Mouse (Mus musculus): ENCODE measurements around the gene Ank3. TPM values are rescaled to one million over a fixed set of nuclear protein-coding genes. Genes with fewer than 3 reads are reported as not detected.

Gene Ank3
- polyA plus RNA-seq, 1 experiment from 2014 or later = 19.0 TPM

GRCm38 (mm10) chr10:69532169-69532730, 133.7 kb downstream of the Ank3 start:
- ATAC-seq (ENCODE audit: low read depth) = no peak
- H3K4me2 ChIP-seq (ENCODE audit: low read depth, low read length) = no peak overlapping the region
- WGBS = 75% methylated on average over 10 of the region's 10 CpGs

DNA sequence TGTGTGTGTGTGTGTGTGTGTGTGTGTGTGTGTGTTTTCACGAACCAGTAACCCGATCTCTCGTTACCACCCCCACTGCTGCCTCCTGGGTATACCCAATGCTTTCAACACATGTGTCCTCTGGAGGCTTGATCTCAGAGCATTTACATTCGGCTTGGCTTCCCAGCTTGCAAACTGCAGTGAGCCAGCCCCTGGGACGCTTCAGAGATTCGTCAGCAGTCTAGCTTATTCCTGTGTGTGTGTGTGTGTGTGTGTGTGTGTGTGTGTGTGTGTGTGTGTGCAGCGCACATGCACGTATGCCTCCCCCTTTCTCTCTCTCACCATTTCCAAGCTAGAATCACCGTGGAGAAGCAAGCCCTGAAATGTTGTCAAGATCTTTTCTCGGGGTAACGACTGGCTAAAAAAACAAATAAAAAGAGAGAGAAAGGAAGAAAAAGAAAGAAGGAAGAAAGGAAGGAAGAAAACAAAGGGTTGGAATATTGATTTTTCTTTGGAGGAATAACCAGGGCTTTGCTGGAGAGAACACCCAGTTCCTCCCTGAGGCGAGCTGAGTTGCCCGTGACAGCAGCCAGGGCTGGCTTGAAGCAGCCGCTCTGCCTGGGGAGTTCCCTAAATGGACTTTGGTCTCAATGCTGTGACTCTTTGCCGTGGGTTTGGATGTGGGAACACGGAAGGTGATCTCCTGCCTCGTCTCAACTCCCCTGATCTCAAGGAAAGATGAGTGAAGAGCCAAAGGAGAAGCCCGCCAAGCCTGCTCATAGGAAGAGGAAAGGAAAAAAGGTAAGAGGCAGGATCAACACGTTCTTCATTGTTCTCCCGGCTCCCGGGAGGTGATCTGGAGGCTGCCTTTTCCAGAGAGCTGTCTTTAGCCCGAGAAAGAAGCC, 135.2 kb downstream of the Ank3 start:
- Histone ChIP-seq H3K4me2 (ENCODE audit: low read depth, low read length) (peak overlapping the region; percentile 55), H3K9me3 (ENCODE audit: control insufficient read depth, low read length) (0 out of 2 replicates have a peak, but pooled peaks cover 2% of the 10 kb centered on the region), H3K36me3 (ENCODE audit: control insufficient read depth, insufficient read depth, low read length) (no peaks in the 10 kb centered on the region), H3K27me3 (ENCODE audit: control insufficient read depth, insufficient read depth, low read depth, low read length) (no peaks in the 10 kb centered on the region), H3K4me3 (ENCODE audit: low read length) (peak overlapping the region; percentile 45), H3K27ac (ENCODE audit: low read length) (no peak overlapping the region), H3K9ac (ENCODE audit: low read length) (peak overlapping the region; percentile 59), H3K4me1 (replicated peaks; ENCODE audit: control insufficient read depth, insufficient read depth, low read length) (peaks cover 3% of the 10 kb centered on the region; the same call in 1 of the 2 replicates)
- 5% methylated on average over 22 of the region's 22 CpGs for WGBS
- ATAC-seq (ENCODE audit: low read depth) = peak; percentile 71

More at GRCm38 (mm10) chr10:69532169-69532730, 133.7 kb downstream of the Ank3 start:
- no peak overlapping the region for H3K27ac ChIP-seq (ENCODE audit: low read length)
- H3K27me3 ChIP-seq (ENCODE audit: control insufficient read depth, insufficient read depth, low read depth, low read length) = no peaks in the 10 kb centered on the region
- no peak overlapping the region for H3K9ac ChIP-seq (ENCODE audit: low read length)
- H3K36me3 ChIP-seq (ENCODE audit: control insufficient read depth, insufficient read depth, low read length) = no peaks in the 10 kb centered on the region
- H3K9me3 ChIP-seq (ENCODE audit: control insufficient read depth, low read length) = 0 out of 2 replicates have a peak, but pooled peaks cover 2% of the 10 kb centered on the region
- H3K4me3 ChIP-seq (ENCODE audit: low read length) = no peak overlapping the region
- peaks cover 3% of the 10 kb centered on the region; the same call in 1 of the 2 replicates for H3K4me1 ChIP-seq (replicated peaks; ENCODE audit: control insufficient read depth, insufficient read depth, low read length)

DNA sequence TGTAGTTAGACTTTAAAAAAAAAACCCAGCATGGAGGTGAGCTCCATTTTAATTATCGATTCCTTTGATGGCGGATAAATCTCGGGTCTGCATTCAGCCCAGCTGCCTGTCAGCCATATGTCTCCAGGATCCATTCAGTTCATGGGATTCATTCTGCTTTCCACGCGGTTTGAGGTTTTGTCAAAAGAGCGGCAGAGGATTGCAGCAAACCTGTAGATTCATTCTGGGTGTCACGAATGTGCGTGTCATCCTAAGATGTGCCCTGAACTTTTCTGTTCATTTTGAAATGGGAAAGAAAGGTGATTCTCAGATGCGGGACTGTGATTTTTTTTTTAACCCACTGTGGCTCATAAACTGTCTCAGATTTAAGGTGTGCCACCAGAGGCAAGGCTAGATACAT, 136.1 kb downstream of the Ank3 start:
- peaks cover 3% of the 10 kb centered on the region; the same call in 1 of the 2 replicates for H3K4me1 ChIP-seq (replicated peaks; ENCODE audit: control insufficient read depth, insufficient read depth, low read length)
- H3K9me3 ChIP-seq (ENCODE audit: control insufficient read depth, low read length) = 0 out of 2 replicates have a peak, but pooled peaks cover 2% of the 10 kb centered on the region
- H3K36me3 ChIP-seq (ENCODE audit: control insufficient read depth, insufficient read depth, low read length) = no peaks in the 10 kb centered on the region
- H3K4me2 ChIP-seq (ENCODE audit: low read depth, low read length) = no peak overlapping the region
- no peak overlapping the region for H3K4me3 ChIP-seq (ENCODE audit: low read length)
- H3K9ac ChIP-seq (ENCODE audit: low read length) = no peak overlapping the region
- H3K27me3 ChIP-seq (ENCODE audit: control insufficient read depth, insufficient read depth, low read depth, low read length) = no peaks in the 10 kb centered on the region
- no peak overlapping the region for H3K27ac ChIP-seq (ENCODE audit: low read length)
- ATAC-seq (ENCODE audit: low read depth) = no peak
- 59% methylated on average over 9 of the region's 9 CpGs for WGBS

DNA sequence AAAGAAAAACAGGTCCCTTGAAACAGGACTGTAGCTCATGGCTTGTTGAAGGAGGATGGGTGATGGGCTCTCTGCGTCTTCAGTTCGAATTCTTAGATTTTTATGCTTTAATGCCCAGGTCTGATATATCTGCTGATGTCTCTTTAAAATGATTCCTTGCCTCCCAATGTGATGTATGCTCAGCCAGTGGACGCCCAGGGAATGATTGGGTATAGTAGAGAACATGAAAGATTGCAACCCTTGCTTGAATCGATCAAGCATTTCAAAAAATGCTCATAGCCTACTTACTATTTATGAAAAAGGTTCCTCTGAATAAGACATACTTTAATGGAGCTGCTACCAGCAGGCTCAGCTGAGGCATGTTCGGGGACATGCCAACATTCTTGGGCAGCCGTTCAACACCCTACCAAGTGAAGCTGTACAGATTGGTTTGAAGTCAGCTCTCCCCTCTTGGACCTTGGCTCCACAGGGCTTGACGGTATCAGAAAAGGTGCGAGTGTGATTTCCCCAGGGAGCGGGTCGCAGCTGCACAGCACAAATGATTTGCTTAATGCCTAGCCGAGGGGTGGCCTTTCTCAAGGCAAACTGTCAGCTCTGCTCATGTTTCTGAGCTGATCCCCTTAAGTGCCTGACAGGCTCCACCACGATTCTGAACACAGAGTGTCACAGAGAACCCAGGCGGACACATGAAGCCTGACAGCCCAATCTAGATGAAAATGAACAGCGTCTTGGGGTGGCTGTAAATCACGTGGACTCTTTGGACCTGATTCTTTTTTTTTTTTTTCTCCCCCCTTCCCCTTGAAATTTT, 136.8 kb downstream of the Ank3 start:
- 41% methylated on average over 15 of the region's 15 CpGs for WGBS
- peak overlapping the region; percentile 4; the same call in 1 of the 2 replicates for H3K4me3 ChIP-seq (ENCODE audit: low read length)
- H3K36me3 ChIP-seq (ENCODE audit: control insufficient read depth, insufficient read depth, low read length) = no peaks in the 10 kb centered on the region
- 0 out of 2 replicates have a peak overlapping the region, but pooled peaks have one; percentile 4 for H3K4me2 ChIP-seq (ENCODE audit: low read depth, low read length)
- H3K9ac ChIP-seq (ENCODE audit: low read length) = no peak overlapping the region
- no peaks in the 10 kb centered on the region for H3K27me3 ChIP-seq (ENCODE audit: control insufficient read depth, insufficient read depth, low read depth, low read length)
- H3K9me3 ChIP-seq (ENCODE audit: control insufficient read depth, low read length) = 0 out of 2 replicates have a peak, but pooled peaks cover 2% of the 10 kb centered on the region
- 0 out of 2 replicates have a peak, but pooled peaks have one; percentile 15 for ATAC-seq (ENCODE audit: low read depth)
- H3K27ac ChIP-seq (ENCODE audit: low read length) = no peak overlapping the region
- H3K4me1 ChIP-seq (replicated peaks; ENCODE audit: control insufficient read depth, insufficient read depth, low read length) = peaks cover 3% of the 10 kb centered on the region; the same call in 1 of the 2 replicates

DNA sequence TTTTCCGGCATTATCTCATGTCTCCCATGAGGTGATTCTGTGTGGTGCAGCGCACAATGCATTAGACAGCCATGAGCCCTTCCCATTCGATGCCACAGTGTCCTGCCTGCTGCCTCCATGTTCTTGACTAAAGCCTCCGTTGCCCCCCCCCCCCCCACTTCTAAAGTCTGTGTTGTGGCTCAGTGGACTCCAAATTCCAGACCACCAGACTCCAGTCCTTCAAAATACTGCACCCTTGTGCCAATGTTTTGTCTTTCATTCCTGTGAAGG, 137.3 kb downstream of the Ank3 start:
- H3K9me3 ChIP-seq (ENCODE audit: control insufficient read depth, low read length) = 0 out of 2 replicates have a peak, but pooled peaks cover 2% of the 10 kb centered on the region
- H3K27me3 ChIP-seq (ENCODE audit: control insufficient read depth, insufficient read depth, low read depth, low read length) = no peaks in the 10 kb centered on the region
- ATAC-seq (ENCODE audit: low read depth) = no peak
- no peak overlapping the region for H3K4me2 ChIP-seq (ENCODE audit: low read depth, low read length)
- peaks cover 3% of the 10 kb centered on the region; the same call in 1 of the 2 replicates for H3K4me1 ChIP-seq (replicated peaks; ENCODE audit: control insufficient read depth, insufficient read depth, low read length)
- 52% methylated on average over 4 of the region's 4 CpGs for WGBS
- H3K27ac ChIP-seq (ENCODE audit: low read length) = no peak overlapping the region
- no peak overlapping the region for H3K4me3 ChIP-seq (ENCODE audit: low read length)
- no peak overlapping the region for H3K9ac ChIP-seq (ENCODE audit: low read length)
- no peaks in the 10 kb centered on the region for H3K36me3 ChIP-seq (ENCODE audit: control insufficient read depth, insufficient read depth, low read length)

GRCm38 (mm10) chr10:69536372-69537075, 138.0 kb downstream of the Ank3 start:
- no peak overlapping the region for H3K4me3 ChIP-seq (ENCODE audit: low read length)
- H3K4me2 ChIP-seq (ENCODE audit: low read depth, low read length) = no peak overlapping the region
- no peak overlapping the region for H3K27ac ChIP-seq (ENCODE audit: low read length)

DNA sequence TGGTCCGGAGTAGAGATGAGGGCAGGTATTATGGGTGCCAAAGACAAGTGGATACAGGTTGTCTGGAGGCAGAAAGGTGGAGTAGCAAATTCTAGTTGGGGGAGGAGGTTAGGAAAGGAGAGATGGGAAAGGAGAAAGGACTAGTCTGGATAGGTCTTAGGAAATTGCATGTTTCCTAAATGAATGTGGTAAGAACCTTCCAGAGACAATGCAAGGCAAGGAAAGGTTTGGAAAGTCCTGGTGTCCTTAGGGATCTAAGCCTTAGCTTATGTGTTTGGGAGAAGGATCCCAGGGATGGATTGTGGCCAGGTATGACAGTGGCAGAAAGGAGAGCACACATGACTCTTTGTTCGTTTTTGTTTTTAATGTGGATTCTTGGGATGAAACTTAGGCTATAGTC, 139.7 kb downstream of the Ank3 start:
- Histone ChIP-seq H3K4me1 (replicated peaks; ENCODE audit: control insufficient read depth, insufficient read depth, low read length) (peaks cover 3% of the 10 kb centered on the region; the same call in 1 of the 2 replicates), H3K9ac (ENCODE audit: low read length) (no peak overlapping the region), H3K4me2 (ENCODE audit: low read depth, low read length) (no peak overlapping the region), H3K9me3 (ENCODE audit: control insufficient read depth, low read length) (no peaks in the 10 kb centered on the region), H3K27me3 (ENCODE audit: control insufficient read depth, insufficient read depth, low read depth, low read length) (no peaks in the 10 kb centered on the region), H3K4me3 (ENCODE audit: low read length) (no peak overlapping the region), H3K27ac (ENCODE audit: low read length) (no peak overlapping the region), H3K36me3 (ENCODE audit: control insufficient read depth, insufficient read depth, low read length) (no peaks in the 10 kb centered on the region)
- WGBS = 89% methylated on average over 2 of the region's 2 CpGs
- no peak for ATAC-seq (ENCODE audit: low read depth)

More at GRCm38 (mm10) chr10:69536372-69537075, 138.0 kb downstream of the Ank3 start:
- WGBS = 58% methylated on average over 9 of the region's 9 CpGs
- Histone ChIP-seq H3K9me3 (ENCODE audit: control insufficient read depth, low read length) (0 out of 2 replicates have a peak, but pooled peaks cover 1% of the 10 kb centered on the region), H3K36me3 (ENCODE audit: control insufficient read depth, insufficient read depth, low read length) (no peaks in the 10 kb centered on the region), H3K9ac (ENCODE audit: low read length) (no peak overlapping the region), H3K27me3 (ENCODE audit: control insufficient read depth, insufficient read depth, low read depth, low read length) (no peaks in the 10 kb centered on the region), H3K4me1 (replicated peaks; ENCODE audit: control insufficient read depth, insufficient read depth, low read length) (peaks cover 3% of the 10 kb centered on the region; the same call in 1 of the 2 replicates)
- no peak for ATAC-seq (ENCODE audit: low read depth)

GRCm38 (mm10) chr10:69542439-69542838, 143.9 kb downstream of the Ank3 start:
- Histone ChIP-seq H3K4me2 (ENCODE audit: low read depth, low read length) (no peak overlapping the region), H3K4me1 (replicated peaks; ENCODE audit: control insufficient read depth, insufficient read depth, low read length) (no peaks in the 10 kb centered on the region), H3K9me3 (ENCODE audit: control insufficient read depth, low read length) (no peaks in the 10 kb centered on the region), H3K36me3 (ENCODE audit: control insufficient read depth, insufficient read depth, low read length) (no peaks in the 10 kb centered on the region), H3K4me3 (ENCODE audit: low read length) (no peak overlapping the region), H3K27ac (ENCODE audit: low read length) (no peak overlapping the region), H3K27me3 (ENCODE audit: control insufficient read depth, insufficient read depth, low read depth, low read length) (no peaks in the 10 kb centered on the region), H3K9ac (ENCODE audit: low read length) (no peak overlapping the region)
- 89% methylated on average over 3 of the region's 3 CpGs for WGBS
- ATAC-seq (ENCODE audit: low read depth) = no peak
